Mouse (Mus musculus): ENCODE results near the gene Baiap2l2.

DNA sequence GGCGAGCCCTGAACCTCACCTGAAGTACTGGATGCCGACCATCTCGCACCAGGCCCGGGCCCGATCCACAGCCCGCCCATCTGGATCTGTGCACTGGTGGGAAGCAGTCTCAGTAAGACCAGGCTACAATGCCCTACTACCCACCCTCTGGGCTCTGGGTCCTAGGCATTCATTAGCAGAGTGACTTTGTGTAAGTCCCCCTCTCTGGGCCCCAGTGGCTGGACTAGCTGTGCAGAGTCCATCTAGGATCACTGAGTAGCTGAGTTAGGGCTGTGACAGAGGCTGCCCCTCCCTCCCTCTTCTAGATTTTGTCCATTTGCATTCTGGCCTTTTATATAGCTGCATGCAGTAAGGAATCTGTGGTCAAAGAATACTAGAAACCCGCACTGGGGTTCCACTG lies 1.8 kb upstream of the Baiap2l2 start:
- no peak for TF ChIP-seq CTCF (IDR thresholded peaks at IDR 0.05; ENCODE audit: control insufficient read depth, insufficient read depth, low read length)
- no peak for TF ChIP-seq POLR2A (IDR thresholded peaks at IDR 0.05; ENCODE audit: borderline replicate concordance, control insufficient read depth, low read depth, low read length)

Data from bone marrow, adult 2 months (tissue).